Mouse (Mus musculus): Measurements from ENCODE around the gene Rmnd1.

DNA sequence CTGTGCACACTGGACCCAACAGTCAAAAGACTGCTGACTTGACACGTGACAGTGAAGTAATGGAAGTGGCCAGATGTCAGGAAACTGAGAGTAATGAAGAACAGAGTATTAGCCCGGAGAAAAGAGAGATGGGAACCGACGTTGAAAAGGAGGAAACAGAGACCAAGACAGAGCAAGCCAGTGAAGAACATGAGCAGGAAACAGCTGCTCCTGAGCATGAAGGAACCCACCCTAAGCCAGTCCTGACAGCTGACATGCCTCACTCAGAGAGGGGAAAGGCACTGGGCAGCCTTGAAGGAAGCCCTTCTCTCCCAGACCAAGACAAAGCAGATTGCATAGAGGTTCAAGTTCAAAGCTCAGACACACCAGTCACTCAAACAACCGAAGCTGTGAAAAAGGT lies 75.5 kb downstream of the Rmnd1 start:
- no peak for TF ChIP-seq POLR2A (IDR thresholded peaks at IDR 0.05; ENCODE audit: low read depth, low read length)
- no peak for TF ChIP-seq CTCF (IDR thresholded peaks at IDR 0.05; ENCODE audit: extremely low read depth, insufficient read depth, insufficient read length, insufficient replicate concordance)
